Mouse (Mus musculus) cortical plate, adult 2 months (tissue): ENCODE results near the gene Cenpu. TPM values are rescaled to one million over a fixed set of nuclear protein-coding genes. Genes with fewer than 3 reads are reported as not detected.
"Not testable (repeated sequence)": the region's sequence is repeated elsewhere in the genome, so short reads cannot be mapped to it uniquely, and the experiment has no call there.

Source experiments
- H3K27ac ChIP-seq: fragments of 200-500 bp; 2 replicates; pipeline ENCODE4 v1.5.1; 2012; ENCODE audit warnings: low read length, control low read depth, inconsistent platforms; ENCODE audit not compliant: insufficient read depth
- H3K4me1 ChIP-seq: fragments of 200-500 bp; 2 replicates; pipeline ENCODE4 v1.6.1; 2011; ENCODE audit warnings: low read length; ENCODE audit not compliant: control insufficient read depth, insufficient read depth
- H3K4me3 ChIP-seq: fragments of 200-500 bp; 2 replicates; pipeline ENCODE4 v1.5.1; 2011; ENCODE audit warnings: mild to moderate bottlenecking, low read length, control low read depth; ENCODE audit not compliant: insufficient read depth
- CTCF ChIP-seq: fragments of 200-500 bp; IDR thresholded peaks from 2 replicates; pipeline ENCODE4 v1.5.1; 2011; ENCODE audit warnings: mild to moderate bottlenecking, control low read depth, low read length; ENCODE audit not compliant: insufficient read depth; ENCODE audit errors: extremely low read depth
- POLR2A ChIP-seq: fragments of 200-500 bp; IDR thresholded peaks from 2 replicates; pipeline ENCODE4 v1.6.1; 2011; ENCODE audit warnings: mild to moderate bottlenecking, low read length, control low read depth; ENCODE audit not compliant: insufficient read depth; ENCODE audit errors: extremely low read depth
- polyA plus RNA-seq: library from polyadenylated mRNA; depleted of rRNA; stranded (reverse); fragments of >200 nt; gene quantifications from 2 replicates; pipeline ENCODE4 v1.2.3, GENCODE M21; 2012

The Cenpu gene
- polyA plus RNA-seq, 1 experiment, result 3.2 TPM

DNA sequence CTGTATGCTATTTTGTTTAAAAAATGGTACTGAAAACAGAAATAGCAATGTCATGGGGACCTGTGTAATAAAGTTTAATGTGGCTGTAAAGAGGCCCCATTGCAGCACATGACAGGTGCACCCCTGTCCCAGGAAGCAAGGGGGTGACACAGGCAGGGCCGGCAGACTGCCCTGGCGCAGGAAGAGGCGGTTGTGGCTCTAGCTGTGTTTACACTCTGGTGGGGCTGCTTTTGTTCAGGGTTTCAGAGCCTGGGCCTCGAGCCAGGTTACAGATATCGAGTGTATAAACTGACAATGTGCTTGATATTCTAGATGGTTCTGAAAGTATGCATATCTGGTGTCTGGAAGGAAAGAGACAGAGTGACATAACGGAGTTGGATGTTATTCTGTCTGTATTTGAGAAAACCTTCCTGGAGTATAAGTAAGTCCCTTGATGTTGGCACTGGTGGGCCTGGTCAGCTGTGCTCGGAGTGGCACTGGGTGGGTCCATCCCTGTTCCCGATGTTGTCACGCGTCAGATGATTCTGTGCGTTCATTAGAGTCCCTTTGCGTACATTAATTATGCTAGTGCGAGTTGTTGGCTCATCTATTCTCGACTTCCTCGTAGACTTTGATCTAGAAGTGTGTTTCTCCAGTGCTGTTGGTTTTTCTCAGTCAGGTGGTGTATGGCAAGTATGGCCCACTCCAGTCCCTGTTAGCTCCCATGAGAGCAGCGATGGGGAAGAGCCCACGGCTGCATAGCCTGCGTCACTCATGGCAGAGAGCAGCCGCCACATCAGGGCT lies 18.0 kb downstream of the Cenpu start:
- no peak overlapping the region for H3K27ac ChIP-seq
- H3K4me3 ChIP-seq, result no peak overlapping the region
- H3K4me1 ChIP-seq, result no peaks in the 10 kb centered on the region
- no peak for TF ChIP-seq CTCF
- TF ChIP-seq POLR2A, result no peak

DNA sequence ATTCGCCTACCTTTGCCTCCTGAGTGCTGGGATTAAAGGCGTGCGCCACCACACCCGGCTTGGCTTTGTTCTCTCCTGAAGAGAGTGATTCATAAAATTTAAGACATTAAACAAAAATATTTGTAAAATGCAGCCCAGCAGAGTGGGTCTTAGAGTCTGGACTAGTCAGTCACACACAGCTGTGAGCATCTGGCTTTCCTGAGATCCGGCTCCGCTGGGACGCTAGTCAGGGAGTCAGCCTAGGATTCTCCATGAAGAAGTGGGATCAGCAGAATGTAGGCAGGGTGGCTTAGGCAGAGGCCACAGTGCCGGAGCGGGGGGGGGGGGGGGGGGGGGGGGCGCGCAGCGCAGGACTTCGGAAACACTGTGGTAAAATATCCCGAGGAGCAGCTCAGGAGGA lies 18.8 kb downstream of the Cenpu start:
- no peak for TF ChIP-seq POLR2A
- no peak for TF ChIP-seq CTCF
- H3K4me3 ChIP-seq, result no peak overlapping the region
- H3K27ac ChIP-seq, result no peak overlapping the region
- no peaks in the 10 kb centered on the region for H3K4me1 ChIP-seq

DNA sequence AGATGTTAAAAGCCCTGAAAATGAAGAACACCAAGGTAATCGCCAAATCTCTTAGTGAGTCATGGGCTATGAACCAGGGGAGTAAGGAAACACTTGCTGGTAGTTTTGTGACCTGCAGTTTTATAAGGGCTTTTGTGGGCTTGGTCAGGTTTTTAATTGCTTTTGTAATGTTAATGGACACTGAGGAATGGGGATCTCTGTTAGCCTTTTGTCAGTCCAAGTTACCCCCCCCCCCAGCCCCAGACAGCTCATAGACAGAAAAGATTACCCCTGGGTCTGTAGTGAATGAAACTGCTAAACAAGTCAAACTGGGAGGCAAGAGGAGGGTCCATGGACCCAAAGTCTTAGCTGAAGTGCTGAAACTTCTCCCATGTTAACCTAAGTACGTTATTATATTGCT lies 21.6 kb downstream of the Cenpu start:
- no peak overlapping the region for H3K4me3 ChIP-seq
- no peak for TF ChIP-seq POLR2A
- no peak for TF ChIP-seq CTCF
- H3K4me1 ChIP-seq, result no peaks in the 10 kb centered on the region
- H3K27ac ChIP-seq, result no peak overlapping the region

DNA sequence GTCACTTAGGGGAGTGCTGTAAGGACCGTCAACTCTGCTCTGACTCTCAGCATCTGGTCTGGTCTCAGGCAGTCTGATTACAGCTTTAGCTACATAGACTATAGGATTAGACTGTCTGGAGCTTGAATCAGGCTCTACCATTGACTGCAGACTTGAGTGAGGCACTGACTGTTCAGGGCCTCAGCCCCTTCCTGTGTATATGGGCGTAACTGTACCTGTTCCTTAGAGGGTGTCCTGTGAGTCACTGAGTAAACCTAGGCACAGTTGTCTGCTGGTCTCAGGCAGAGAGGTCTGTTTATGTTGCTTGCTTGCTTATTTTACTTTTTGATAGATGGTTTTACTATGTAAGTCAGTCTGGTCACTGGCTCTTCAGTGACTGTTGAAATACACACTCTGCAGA lies 22.1 kb downstream of the Cenpu start:
- Histone ChIP-seq H3K4me1 (no peaks in the 10 kb centered on the region), H3K4me3 (no peak overlapping the region), H3K27ac (no peak overlapping the region)
- TF ChIP-seq POLR2A (no peak), CTCF (no peak)

DNA sequence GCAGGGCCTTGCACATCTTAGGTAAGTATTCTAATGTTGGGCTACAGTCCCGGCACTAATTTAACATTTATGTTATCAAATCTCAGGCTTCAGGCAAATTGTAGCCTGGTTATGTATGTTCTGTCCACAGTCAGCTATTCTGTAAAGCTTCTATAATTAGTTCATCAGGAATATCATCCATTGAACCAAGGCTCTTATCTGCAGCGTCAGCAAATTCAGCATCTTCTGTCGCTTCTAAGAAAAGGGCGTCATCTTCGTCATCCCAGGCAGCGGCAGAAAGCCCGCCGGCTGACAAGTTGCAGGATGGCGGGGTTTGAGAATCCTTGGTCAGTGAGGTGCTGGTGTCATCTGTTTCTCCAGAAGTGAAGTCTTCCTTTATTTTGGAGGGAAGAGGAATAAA lies 27.0 kb downstream of the Cenpu start:
- Histone ChIP-seq H3K27ac (no peak overlapping the region), H3K4me3 (no peak overlapping the region), H3K4me1 (no peaks in the 10 kb centered on the region)
- TF ChIP-seq POLR2A, result no peak
- TF ChIP-seq CTCF, result no peak

DNA sequence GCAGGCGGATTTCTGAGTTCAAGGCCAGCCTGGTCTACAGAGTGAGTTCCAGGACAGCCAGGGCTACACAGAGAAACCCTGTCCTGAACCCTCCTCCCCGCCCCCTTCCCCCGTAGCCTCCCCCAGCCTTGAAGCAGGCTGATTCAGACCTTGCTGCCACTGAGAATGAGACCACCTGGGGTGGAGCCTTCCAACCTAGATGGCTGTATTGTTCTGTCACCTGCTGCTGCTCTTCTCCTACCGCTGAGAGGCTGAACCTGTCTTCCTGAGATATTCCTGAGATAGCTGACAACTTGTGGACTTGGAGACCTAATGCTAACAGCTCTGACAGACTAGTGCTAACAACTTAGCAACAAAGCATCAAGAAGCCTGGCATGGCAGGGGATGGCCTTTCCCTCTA lies 32.5 kb downstream of the Cenpu start:
- not testable (repeated sequence) for H3K27ac ChIP-seq

DNA sequence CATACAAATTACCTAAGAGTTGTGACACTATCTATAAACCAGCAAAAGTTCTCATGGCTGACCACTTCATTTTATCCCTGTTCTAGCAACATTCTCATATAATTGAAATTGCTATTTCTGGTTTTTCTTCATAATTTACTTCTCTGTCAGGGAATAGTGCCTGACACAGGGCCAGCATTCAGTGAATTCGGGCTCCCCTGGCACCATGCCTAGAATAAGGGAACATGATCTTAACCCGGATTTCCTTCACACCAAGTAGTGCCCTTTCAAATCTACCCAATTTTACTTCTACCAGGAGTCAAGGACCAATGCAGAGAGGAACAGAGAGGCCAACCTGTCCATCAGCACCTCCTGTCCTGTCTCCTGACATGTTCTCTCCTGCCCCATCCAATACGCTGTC lies 33.7 kb downstream of the Cenpu start:
- Histone ChIP-seq H3K27ac (no peak overlapping the region), H3K4me3 (no peak overlapping the region), H3K4me1 (no peaks in the 10 kb centered on the region)
- TF ChIP-seq POLR2A (no peak), CTCF (no peak)

More for the DNA sequence above, 32.5 kb downstream of the Cenpu start:
- not testable (repeated sequence) for H3K4me1 ChIP-seq, H3K4me3 ChIP-seq

DNA sequence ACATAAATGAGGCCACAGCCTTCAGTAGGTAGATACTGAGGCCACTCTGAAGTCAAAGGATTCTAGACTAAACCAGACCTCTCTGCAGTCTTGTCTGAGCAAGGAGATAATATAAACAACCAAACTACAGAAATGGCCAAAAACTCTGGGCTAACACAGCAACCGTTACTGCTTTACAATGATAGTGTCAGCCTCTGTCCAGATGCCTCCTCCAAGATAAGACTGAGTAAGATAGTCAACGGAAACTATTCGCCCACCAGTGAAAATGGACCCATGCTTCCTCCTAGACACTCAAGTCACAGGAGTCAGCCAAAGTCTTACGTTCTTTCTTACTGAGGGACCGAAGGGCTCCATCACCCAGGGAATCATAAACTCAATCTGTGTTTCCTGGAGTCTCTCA lies 36.1 kb downstream of the Cenpu start:
- TF ChIP-seq POLR2A (no peak), CTCF (no peak)
- H3K4me3 ChIP-seq, result no peak overlapping the region

DNA sequence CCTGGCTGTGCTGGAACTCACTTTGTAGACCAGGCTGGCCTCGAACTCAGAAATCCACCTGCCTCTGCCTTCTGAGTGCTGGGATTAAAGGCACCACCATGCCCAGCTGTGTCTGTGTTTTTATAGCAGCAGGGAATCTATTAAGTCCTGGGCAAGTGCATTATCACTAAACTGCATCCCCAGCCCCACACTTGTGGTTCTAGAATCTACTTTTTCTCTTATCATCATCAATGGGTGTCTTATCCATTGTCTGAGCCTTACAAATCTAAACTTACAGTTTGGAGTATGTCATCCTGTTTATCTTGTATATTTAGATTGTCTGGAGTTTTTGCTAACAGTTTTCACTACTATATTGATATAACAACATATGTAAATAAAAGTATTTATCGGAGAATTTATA lies 36.8 kb downstream of the Cenpu start:
- Histone ChIP-seq H3K4me1 (no peaks in the 10 kb centered on the region), H3K27ac (no peak overlapping the region), H3K4me3 (no peak overlapping the region)
- TF ChIP-seq POLR2A (no peak), CTCF (no peak)

More for the DNA sequence above, 36.1 kb downstream of the Cenpu start:
- H3K27ac ChIP-seq, result no peak overlapping the region
- no peaks in the 10 kb centered on the region for H3K4me1 ChIP-seq

DNA sequence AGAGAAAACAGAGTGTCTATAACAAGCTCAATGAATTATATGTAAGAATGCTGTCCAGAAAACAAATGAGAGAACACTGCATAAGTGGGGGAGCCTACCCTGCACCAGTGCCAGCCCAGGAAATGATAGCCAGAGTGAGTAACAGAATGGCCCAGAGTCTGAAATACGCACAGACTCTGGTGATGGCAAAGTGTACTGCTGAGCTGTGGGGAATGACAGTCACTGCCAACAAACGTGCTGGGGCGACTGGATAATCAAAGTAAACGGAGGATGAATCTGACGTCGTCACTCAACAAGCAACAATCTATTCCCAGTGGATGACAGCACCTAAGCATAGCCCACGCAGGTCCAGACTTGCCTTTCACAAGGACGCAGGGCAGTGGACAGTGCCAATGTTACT lies 41.2 kb downstream of the Cenpu start:
- no peak for TF ChIP-seq POLR2A
- no peak for TF ChIP-seq CTCF
- no peak overlapping the region for H3K4me3 ChIP-seq
- H3K4me1 ChIP-seq, result no peaks in the 10 kb centered on the region
- no peak overlapping the region for H3K27ac ChIP-seq
